Mouse (Mus musculus): ENCODE data around the gene Rnf167.
A peak's percentile ranks its signal among the peaks of the same experiment; 100 is the strongest.

The Rnf167 gene

DNA sequence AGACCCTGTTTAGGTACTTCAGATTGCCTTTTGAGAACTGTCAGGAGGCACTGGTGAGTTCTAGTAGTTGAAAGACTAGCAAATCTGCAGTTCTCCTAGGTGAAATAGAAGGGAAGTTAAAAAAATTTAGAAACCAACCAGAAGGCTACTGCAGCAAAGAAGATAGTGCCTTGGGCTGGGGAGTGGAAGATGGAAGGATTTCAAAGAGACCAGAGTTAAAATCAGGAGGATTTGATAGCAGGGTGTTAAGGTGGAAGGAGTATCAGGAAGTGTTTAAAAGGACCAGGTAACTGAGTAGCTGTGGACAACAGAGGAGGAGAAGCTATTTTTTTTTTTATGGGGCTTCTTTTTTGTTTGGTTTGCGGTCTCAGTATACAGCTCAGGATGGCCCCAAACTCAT, 9.3 kb upstream of the Rnf167 start:
- no peak for DNase-seq (ENCODE audit: low spot score)

DNA sequence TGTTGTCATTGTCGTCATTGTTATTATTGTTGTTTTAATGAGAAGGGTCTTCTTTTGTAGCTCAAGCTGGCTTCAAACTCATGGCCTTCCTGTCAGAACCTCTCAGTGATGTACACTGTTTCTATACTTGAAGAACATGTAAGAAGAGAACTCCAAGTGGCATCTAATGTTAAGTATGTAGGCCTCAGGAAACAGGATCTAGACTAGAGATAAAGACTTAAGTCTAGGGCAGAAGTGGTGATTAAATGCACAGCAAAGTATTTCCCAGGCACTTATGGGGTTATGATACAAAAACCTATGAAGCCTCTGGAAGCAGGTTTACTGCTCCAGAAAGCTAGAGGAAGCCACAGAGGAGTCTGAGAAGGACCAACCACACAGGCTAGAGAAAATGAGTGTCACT, 8.7 kb upstream of the Rnf167 start:
- DNase-seq (ENCODE audit: low spot score): no peak

DNA sequence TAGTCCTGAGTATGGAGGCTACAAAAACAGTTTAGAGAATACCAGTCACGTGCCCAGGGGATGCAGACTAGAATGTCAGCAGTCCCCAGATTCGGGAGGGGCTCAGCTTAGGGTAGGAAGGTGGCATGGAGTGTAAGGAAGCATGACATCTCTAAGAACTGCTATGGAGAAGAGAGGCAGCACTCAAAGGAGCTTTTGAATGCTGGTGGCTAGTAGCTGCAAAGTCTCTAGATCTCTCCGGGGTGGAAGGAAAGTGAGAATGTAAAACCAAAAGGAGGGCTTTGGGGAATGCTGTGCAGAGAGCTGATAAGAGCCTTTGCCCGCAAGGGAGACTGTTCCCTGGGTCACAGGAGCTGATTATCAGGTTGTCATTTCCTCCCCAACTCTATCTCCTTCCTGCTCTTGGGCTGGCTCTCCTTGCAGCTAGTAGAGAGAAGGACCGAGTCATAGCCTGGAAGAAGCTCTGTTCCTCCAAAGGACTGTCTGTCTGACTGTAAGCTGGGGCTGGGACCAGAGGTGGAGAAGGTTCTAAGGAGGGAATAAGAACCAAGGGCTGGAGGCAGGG, 8.2 kb upstream of the Rnf167 start, which contains the start of gene Gp1ba:
TSS of gene Gp1ba (plus strand) at position 409 of the 565 bp plus-strand sequence.
- DNase-seq (ENCODE audit: low spot score): no peak

DNA sequence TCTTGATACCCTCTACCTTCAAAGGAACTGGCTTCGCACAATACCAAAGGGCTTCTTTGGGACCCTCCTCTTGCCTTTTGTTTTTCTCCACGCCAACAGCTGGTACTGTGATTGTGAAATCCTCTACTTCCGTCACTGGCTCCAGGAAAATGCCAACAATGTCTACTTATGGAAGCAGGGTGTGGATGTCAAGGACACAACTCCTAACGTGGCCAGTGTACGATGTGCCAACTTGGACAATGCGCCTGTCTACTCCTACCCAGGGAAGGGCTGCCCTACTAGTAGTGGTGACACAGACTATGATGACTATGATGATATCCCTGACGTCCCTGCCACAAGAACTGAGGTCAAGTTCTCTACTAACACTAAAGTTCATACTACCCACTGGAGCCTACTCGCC, 7.1 kb upstream of the Rnf167 start:
- DNase-seq (ENCODE audit: low spot score): no peak

DNA sequence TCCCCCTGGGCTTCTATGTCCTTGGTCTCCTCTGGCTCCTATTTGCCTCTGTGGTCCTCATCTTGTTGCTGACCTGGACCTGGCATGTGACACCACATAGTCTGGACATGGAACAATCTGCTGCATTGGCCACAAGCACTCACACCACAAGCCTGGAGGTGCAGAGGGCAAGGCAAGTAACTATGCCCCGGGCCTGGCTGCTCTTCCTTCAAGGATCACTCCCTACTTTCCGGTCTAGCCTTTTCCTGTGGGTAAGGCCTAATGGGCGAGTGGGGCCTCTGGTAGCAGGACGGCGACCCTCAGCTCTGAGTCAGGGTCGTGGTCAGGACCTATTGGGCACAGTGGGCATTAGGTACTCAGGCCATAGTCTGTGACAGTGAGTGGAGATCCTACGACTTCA, 5.8 kb upstream of the Rnf167 start:
- no peak for DNase-seq (ENCODE audit: low spot score)

DNA sequence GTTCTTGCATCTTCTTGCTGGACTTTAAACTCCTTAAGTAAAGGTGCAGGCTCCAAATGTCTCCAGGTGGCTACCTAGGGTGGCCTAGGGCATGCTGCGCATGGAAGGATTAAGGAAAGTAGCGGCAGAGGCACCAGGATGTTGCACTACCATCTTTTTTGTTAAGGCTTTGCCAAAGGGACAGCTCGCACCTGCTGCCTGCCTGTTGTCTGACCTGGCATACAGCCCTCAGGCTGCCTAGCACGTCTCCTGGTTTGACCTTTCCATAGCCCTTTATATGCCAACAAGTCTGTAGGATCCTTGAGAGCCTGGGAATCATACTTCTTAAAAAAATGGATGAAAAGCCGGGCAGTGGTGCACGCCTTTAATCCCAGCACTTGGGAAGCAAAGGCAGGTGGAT, 4.0 kb upstream of the Rnf167 start:
- no peak for DNase-seq (ENCODE audit: low spot score)

DNA sequence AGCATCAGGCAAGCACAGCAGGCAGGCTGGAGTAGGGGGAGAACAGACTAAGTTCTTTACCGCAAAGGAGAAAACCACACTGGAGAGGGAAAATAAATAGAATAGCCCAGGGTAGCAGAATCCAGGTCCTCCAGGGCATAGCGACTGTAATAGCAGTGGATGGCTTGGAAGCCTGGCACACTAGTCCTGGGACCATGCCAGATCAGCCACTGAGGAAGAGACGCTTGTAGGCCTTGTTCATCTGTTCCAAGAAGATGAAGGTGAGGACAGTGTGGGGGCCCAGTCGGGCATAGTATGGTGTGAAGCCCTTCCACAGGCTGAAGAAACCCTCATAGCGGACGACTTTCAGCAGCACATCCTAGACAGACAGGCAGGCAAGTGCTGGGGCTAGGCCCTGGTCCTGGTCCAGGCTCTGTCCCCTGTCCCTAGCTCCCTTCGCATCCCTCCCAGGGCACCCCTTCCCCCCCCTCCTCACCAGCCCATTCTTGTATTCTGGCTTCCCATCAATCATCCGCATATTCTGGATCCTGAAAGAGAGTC, 2.4 kb upstream of the Rnf167 start:
- no peak for DNase-seq (ENCODE audit: low spot score)

DNA sequence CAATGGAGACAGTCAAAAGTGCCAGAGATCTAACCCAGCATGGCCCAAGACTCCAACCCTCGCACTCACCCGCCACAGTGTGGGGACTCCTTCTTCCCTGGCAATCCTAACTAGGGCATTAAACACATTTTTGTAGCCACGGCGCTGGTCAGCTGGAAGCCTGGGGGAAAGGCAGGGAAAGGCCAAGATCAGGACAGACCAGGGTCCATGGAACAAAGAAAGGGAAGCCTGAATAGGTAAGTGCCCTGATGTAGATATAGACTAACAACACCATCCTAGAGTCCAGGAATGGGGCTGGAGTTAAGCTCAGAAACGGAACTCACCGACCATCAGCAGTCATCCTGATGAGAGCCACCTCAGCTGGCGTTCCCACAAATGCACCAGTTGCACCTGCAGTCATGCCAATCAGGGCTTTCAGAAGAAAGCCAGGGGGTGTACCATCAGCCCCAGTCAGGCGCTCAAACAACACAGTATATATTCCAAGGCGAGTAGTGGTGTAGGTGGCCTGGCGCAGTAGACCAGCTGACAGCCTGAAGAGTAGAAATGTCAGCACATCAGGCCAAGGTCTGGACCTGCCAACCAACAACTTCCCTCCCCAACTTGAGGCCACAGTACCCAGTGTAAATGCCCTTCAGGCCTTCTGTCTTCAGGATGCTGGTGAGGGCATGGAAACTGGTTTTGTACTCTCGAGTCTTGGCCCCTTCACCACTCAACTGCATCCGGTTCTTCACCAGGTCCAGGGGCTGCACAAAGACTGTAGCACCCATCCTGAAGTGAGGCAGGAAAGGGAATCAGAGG, 1.4 kb upstream of the Rnf167 start:
- DNase-seq (ENCODE audit: low spot score): no peak

DNA sequence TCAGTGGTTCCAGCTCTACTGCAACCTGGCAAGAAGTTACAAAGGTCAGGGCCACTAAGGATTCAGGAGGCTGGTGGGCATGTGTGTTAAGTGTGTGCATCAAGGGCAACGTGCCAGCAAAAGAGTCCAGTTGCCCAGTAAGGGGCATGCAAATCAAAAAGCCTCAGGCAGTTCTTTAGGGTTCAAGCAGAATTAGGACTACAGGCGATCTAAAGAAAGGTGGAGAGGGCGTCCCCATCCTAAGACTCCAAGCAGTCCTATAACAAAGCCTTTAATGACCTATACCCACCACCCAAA, 828 bp upstream of the Rnf167 start:
- DNase-seq (ENCODE audit: low spot score): peak; percentile 63

DNA sequence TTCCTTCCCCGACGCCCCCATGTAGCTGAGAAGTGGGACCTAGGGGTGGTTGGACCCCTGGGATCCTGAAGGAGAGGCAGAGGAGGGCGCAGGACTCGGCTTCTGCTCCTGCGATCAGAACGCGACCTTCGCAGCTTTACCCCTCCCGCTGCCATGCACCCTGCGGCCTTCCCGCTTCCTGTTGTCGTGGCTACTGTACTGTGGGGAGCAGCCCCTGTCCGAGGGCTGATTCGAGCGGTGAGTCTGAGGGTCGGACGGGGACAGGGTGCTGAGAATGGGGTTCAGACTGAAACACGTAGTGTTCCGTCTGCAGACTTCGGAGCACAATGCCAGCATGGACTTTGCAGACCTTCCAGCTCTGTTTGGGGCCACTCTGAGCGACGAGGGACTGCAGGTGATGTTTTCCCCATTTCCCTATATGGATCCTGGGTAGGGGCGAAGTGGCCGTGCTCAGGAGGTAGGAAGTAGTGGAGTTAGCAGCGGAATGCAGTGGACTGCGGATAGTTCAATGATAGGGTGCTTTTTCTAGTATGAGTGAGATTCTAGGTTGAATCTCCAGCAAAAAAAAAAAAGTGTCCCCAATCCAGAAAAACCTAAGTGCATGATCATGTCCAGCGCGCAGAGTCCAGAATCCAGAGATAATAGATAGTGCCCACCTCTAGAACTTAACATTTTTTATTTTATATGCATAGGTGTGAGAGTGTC, 833 bp downstream of the Rnf167 start:
- DNase-seq (ENCODE audit: low spot score): peak; percentile 66

DNA sequence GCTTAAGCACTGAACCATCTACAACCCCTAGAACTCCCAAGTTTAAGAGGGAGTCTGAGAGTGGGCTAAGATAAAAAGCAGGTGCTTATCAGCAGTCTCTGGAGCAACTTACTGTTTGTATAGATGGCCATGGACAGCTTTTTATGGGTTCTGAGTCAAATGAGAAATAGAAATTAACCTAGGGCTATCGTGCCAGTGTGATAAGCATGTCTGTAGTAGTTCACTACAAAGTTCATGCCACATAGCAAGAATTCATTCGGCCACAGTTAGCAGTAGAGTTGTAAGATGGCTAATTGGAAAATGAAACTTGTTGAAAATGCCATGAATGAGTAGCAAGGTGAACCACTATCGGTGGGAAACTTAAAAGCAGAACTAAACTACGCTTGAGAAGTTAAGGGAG, 1.5 kb downstream of the Rnf167 start:
- no peak for DNase-seq (ENCODE audit: low spot score)

DNA sequence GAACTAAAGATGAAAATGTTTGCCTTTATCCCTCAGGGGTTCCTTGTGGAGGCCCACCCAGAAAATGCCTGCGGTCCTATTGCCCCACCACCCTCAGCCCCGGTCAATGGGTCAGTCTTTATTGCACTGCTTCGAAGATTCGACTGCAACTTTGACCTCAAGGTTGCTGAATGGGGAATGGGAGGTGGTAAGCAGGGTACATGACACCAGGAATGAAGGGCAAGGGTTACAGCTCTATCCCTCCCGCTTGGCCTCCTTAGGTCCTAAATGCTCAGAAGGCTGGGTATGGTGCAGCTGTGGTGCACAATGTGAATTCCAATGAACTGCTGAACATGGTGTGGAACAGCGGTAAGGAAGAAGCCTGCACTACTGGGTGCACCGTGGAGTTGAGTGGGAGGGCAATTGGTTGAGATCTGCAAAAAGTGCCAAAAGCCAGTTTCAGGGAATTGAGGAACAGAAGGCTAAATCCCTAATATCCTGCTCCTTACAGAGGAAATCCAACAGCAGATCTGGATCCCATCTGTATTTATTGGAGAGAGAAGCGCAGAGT, 2.2 kb downstream of the Rnf167 start:
- no peak for DNase-seq (ENCODE audit: low spot score)

DNA sequence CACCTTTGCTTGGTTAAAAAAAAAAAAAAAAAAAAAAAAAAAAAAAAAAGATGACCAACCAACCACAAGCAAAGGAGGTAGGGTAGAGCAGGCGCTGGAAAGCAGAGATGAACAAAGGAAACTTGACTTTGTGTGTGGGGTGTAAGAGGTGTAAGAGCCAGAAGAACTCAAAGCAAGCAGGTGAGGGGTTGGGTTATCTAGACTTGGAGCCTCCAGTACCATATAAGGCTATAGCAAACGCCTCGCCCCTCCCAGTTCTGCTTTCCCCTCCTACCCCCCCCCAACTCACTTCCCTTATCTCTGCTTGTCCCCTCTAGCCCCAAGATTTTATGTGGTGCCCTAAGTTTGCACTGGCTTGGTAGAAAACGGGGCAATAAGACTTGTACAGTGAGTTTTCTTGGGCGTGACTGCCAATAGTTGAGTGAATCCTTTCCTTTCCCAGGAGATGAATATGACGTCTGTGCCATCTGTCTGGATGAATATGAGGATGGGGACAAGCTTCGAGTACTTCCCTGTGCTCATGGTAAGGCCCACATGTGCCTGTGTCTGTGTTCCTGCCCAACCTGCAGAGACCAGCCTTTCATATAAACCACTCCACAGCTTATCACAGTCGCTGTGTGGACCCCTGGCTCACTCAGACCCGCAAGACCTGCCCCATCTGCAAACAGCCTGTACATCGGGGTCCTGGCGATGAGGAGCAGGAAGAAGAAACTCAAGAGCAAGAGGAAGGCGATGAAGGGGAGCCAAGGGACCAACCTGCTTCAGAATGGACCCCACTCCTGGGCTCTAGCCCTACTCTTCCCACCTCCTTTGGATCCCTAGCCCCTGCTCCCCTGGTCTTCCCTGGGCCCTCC, 3.5 kb downstream of the Rnf167 start:
- no peak for DNase-seq (ENCODE audit: low spot score)

DNA sequence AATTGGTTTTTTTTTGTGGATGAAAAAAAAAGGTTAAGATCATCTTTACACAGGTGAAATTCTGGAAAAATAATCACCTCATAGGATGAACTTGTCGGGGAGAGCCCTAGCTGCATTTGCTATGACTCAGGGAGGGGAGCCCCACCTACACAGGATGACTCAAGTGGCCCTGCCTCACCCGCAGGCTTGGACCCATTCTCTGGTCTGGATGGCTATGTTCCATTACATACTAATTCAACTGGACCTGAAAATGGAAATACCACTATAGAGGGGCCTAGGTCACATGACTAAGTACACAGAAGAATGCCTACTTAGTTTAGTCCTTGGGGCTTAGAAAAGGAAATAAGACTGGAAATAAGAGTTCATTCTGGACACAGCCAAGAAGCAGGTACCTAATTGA, 4.4 kb downstream of the Rnf167 start:
- DNase-seq (ENCODE audit: low spot score): no peak

DNA sequence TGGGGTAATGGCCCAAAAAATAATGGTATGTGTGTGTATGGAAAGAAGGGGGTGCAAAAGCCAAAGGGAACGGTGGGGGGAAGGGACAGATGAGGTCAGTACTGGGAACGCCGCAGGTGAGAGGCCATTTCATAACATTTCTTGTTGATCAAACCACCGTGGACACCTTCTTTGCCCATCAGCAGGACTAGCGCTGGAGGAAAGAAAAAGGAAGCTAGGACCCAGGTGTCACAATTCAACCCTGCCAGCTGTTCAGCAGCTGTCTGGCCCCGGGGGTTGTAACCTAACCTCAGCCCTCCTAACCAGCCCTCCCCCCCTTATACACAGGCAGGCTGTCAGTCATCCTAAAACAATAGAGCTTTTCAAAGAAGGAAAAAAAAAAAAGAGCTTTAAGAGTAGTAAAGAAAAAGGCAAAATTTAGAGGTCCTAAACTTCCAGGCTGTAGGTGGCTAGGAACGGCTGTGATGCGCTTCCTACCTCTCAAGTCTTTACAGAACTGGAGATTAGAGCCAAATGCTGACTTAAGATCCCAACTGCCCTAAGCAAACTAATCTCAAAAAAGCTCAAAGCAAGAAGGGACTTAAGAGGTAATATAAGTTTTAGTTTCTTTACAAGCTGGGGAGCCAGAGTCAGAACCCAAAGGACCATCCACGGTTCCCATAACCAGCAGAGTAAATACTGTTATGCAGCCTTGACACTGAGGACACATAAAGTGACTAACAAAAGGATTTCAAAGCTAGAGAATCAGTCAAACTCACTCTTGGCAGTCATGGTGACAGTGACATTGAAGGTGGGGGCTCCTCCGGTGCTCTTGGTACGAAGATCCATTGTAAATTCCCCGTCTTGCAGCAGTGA, 5.2 kb downstream of the Rnf167 start:
- DNase-seq (ENCODE audit: low spot score): no peak

DNA sequence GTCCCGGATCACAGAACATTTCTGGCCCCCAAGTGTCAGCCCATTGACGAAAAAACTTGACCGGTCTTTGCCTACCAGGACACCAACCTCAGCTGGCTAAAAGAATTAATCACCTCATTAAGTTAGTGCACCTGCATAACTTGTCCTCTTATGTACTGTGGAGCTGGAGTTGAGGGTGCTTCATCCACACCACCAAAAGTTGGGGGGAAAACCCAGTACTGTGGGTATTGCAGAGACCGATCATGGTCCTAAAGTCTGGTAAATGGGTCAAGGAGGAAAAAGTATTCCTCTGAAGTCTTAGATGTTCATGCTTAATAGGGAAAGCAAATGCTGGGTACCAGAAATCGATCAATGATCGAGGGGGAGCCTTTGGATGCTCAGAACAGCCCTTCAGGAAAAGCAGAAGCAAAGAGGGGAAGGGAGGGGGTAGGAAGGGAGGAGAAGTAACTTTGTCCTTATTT, 5.9 kb downstream of the Rnf167 start:
- no peak for DNase-seq (ENCODE audit: low spot score)

DNA sequence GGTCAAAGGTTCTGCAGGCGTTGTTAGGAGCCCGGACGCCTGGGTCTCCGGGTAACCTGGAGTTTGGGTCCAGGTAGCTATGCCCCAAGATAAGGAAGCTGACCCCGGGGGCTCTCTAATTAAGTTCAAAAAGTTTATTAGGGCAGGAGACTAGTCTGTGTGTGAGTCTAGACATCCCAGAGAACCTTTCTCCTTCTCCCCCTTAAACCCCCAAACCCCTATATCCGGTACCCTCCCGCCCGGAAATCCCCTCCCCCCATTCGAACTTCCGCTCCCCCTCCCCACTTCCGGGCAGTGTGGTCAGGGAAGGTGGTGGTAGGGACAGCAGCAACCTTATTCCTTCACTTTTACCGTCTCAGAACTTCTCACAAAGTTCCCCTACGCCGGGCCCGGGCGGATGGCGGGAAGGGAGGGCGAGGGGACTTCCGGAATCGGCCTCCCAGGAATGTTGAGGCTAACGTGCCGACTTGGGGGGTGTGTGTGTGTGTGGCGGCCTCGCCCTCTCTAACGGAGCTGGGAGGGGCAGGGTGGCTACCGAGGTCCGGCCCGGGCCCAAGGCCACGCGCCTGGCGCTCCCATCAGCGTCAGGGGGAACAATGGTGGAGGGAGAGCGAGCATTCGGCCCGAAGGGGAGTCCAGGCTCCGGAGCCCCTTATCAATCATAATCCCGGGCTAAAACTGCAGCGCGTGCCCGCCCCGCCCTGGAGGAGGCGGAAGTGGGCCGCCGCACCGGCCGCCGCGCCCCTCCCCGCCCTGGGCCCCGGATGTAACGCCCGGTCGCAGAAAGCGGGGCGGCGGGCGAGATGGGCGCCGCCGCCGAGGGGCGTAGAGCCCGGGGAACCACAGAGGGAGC, 6.5 kb downstream of the Rnf167 start:
- peak; percentile 83 for DNase-seq (ENCODE audit: low spot score)

DNA sequence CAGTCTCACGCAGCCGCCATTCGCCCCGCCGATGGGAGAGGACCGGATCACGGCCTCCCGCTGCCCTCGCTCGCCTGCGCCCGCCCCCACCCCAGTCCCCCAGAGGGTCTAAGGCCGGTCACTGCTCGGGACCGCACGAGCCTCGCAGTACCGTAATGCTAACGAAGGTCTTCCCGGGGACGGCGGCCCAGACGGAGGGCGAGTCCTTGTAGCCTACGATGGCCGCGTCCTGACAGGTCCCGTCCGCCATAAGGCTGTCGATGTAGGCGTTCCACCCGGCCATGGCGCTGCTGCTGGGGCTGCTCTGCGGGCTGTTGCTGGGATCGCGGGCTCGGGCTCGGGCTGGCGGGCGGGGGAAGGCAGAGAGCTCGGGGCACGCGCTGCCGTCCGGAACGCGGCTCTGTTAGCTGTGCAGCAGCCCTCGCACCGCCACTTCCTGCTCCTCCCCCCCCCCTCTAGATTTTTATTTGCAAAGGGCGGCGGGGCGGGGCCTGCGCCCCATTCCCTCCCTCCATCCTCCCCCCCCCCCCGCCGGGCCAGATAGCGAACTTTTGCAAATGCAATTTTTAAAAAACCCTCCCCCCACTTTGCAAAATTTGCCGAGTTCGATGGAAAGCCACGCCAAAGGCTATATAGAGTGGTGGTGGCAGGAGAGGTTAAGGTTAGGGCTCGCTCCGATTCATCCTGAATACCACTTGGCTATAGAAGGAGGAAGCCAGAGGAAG, 7.3 kb downstream of the Rnf167 start, which contains the start of gene Pfn1:
TSS of gene Pfn1 (minus strand) at position 447 of the 725 bp plus-strand sequence.
- DNase-seq (ENCODE audit: low spot score): peak; percentile 87

DNA sequence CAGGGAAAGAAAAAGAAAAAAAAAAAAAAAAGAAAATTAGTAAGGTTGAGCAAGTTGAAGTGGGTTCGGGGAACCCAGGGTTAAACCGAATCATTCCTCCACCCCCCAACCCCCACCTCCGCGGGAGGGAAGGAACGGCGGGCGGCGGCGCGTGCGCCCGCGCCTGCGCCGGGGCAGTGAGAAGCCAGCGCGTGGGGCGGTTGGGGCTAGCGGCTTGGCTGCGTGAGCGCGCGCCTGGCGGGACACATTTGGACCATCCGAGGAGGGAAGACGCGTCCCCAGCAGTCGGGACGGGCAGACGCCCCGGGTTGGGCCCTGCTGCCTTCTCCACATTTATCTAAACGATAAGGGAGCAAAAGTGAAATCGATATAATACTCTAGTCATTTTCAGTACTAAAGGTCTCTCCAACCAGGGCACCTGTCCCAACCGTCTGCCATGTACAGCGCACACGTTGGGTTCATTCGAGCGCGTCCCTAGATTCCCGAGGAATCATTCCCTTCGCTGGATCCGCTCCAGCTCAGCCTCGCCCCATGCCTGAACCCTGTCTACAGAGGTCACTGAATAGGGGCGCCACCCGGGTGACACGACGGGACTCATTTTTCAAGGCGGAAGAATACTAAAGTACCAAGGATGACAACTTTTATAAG, 8.0 kb downstream of the Rnf167 start:
- DNase-seq (ENCODE audit: low spot score): peak; percentile 90

Data from testis, postnatal 10 days (tissue).